Mouse (Mus musculus) urinary bladder, postnatal 0 days (tissue): Measurements from ENCODE around the gene Ube2u. TPM values are rescaled to one million over a fixed set of nuclear protein-coding genes. Genes with fewer than 3 reads are reported as not detected.

Source experiments
- polyA plus RNA-seq: library from polyadenylated mRNA; unstranded; fragments of >200 nt; fragmentation: Nextera tagmentation; extraction: Ambion mirVana; gene quantifications from 2 replicates; pipeline ENCODE4 v1.2.1, GENCODE M21; 2015

Ube2u gene
- 0.08 and 0.30 TPM in 2 replicates for polyA plus RNA-seq

GRCm38 (mm10) chr4:100478592-100479321 is at the start of gene Ube2u:
Gene Ube2u, plus strand, starts transcription at chr4:100478849.

